Mouse (Mus musculus): ENCODE data around the gene Morf4l1.

GRCm38 (mm10) chr9:90069485-90069884, 45.1 kb downstream of the Morf4l1 start:
- TF ChIP-seq CTCF (IDR thresholded peaks at IDR 0.05; ENCODE audit: low read depth) = no peak
- no peak for TF ChIP-seq EP300 (IDR thresholded peaks at IDR 0.05; ENCODE audit: low read depth)

Data from liver, embryonic 14.5 days (tissue).